Mouse (Mus musculus): ENCODE measurements around the gene C3.
A peak's percentile ranks its signal among the peaks of the same experiment; 100 is the strongest.

C3 gene

DNA sequence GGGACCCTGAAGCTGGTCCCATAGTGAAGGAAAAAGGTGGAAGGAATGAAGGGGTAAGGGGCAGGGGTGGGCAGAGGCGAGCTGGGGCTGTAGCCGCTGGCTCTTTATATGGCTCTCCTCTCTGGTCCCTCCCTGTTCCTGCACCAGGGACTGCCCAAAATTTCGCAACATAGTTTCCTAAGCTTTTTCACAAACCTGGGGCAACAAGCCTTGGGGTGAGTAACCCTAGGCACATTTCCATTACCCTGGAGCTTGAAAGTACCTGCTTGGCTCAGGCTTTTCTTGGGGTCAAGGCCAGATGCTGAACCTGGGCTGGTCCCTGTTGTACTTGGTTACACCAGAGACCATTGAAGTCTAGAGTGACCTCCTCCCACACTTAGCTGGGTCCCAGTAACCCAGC lies at the start of gene C3:
C3 (minus strand) TSS at position 123 of the 400 bp plus-strand sequence.
- DNase-seq = peak; percentile 96

GRCm38 (mm10) chr17:57276634-57277121 lies 48.7 kb upstream of the C3 start:
- DNase-seq = peak; percentile 99

DNA sequence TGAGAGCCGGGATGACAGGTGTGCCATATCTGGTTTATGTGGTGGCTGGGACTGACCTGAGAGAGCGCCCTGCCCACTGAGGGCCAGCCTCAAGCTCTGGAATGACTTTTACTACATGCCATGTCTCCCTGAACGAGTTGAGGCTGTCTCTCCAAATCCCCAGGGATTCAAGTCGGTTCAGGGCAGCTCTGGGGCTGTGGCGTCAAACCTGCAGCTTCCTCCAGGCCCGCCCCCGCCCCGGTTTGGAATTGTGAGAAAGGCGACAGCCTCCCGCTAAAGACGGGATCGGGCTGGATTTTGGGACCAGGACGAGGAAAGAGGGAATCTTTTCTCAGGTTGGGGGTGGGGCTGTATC lies 48.0 kb upstream of the C3 start:
- peak; percentile 97 for DNase-seq

DNA sequence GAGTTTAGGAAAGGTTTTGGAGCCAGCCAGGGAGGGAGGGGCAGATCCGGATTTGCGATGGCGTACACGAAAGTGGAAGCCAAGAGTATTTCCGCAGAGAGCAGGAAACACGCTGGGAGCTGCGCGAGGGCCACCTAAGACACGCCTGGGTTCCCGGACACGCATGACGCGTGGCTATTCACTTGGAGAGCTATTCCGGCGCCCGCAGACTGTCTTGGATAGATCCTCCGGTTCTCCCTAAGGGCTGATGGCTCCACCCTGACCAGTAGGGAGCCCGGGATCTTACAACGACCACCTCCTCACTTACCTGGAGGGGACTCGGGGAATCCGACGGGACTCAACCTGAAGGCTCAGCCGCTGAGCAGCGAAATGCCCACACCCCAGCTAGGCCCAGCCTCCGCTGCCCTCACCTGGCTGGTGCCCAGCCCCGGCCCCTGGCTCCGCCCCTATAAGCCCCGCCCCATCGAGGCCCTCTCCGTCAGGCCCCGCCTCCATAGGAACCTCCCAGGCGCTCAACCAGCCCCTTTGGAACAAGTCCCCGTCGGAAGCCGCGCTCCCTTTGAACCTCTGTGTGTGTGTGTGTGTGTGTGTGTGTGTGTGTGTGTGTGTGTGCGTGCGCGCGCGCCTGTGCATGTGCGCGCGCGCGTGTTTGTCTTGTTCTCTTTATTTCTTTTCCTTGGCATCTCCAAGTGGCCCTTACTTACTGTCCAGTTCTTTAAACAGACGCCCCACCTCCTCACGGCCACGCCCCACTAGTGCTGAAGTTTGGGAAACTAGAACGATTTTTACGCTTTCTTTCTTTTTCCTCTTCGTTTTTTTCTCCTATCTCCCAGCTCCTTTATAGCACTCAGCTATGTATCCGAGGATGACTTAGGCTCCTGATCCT lies 47.4 kb upstream of the C3 start:
- peak; percentile 100 for DNase-seq

DNA sequence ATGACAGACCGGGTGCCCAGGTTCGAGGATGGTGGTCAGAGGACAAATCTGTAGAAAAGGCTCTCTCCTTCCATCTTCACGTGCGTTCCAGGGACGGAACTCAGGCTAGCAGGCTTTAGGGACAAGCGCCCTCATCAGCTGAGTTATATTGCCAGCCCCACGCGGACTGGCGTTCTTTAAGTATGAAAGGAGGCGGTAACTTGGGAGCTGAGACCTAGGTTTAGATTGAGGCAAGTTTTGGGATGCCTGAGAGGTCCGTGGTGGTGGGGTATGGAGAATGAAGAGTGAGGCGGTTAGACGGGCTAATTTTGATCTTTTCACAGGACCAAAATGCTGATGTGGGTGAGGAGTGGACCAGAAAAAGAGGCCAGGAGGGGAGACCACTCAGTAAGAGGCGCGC lies 46.8 kb upstream of the C3 start:
- DNase-seq = no peak

DNA sequence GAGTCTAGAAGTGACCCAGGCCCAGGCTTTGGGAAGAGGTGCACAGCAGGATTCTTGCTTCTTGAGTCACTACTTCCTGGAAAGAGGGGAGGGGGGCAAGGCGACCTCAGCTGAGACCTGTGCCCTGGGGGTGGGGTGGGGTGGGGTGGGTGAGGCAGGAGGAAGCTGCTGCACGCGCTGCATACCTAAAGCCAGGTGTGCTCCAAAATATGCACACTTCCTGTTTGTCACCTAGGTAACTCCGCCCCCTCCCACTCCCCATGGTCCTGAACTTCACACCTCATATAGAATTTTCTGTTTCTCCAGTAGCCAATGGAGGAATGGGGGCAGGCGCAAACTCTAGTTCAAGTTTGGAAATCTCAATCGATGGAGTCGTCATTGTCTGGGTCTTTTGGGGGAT lies 45.9 kb upstream of the C3 start:
- no peak for DNase-seq

DNA sequence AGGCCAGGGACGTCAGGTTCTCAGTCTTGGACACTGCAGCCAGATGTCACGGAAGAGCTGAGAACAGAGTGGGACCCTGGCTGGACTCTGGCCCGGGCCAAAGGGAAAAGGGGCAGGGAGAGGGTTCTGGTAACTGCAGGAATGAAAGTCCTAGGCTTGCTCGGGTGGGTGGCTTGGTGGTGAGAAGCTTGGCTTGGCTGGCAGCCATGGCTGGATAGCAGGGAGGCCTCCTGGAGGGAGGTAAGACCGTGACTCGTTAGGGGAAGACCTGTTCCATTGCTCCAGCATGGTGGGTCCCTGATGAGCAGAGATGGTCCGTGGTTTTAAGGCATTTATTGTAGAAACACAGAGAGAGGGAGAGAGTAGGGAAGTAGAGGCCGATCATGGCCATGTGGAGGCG lies 43.4 kb upstream of the C3 start:
- no peak for DNase-seq

DNA sequence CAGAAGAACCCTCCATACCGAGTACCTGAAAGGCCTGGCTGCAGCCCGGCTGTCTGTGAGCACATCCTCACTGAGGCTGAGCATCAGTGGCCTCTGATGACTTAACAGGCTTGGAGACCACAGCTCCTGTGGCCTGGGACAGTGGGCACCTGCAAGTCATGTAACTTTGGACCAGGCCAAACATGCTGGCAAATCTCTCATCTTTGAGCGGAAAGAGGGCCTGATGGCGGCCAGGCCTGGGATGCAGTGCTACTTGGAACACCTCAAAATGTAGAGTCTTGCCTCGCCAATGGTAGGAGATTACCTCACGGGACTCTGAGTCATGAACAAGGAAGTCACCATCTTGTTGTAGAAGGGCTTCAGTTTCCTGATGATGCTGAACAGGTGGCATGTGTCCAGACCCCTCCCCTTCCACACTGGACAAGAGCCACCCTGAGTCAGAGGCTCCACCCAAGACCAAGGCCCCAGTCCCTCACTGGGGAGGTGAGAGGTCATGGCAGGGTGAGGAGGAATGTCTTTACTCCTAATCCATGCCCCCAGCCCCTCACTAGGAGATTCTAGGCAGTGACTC lies 39.7 kb upstream of the C3 start:
- peak; percentile 96 for DNase-seq

DNA sequence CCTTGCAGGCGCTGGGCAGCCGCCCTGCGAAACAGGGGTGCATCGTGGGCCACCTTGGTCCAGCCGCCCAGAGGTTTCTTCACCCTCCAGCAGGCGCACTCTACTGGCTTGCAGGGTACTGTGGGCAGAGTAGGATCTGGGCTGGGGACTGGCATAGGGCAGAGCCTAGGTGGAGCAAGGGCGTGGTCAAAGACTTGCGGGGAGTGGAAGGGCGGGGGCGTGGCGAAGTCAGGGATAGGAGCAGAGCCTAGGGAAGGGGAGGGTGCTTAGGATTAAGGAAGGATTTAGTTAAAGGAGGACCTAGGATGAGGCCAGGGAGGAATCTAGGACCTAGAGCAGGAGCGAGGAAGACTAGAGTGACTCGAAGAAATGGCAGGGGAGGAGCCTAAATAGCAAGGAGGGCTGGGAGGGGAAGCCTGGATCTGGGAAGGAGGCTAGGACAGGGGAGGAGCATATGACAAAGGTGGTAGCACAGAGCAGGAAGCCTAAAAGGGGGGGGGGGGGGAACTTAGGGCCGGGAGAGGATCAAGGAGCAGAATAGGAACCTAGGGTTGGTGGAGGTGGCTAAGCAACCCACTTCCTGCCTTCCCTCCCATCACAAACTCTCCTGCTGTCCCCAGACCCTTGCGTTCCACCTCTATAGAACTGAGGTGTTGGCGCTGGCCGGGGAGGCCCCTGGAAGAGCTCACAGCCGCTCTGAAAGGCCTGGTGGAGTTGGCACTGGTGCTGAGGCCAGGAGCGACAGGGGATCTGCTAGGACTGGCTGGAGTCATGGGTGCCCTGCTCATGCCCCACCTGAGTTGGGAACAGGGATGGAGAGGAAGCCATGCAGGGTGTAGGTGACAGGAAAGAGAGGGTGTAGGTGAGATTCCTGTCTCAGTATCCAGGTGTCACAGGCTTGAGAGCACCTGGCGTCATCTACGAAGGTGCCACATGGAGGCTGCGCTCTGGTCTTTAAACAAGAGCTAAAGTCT lies 37.3 kb upstream of the C3 start:
- peak; percentile 99 for DNase-seq

- peak; percentile 96 for DNase-seq
Observed at GRCm38 (mm10) chr17:57264164-57264563, 36.2 kb upstream of the C3 start.

DNA sequence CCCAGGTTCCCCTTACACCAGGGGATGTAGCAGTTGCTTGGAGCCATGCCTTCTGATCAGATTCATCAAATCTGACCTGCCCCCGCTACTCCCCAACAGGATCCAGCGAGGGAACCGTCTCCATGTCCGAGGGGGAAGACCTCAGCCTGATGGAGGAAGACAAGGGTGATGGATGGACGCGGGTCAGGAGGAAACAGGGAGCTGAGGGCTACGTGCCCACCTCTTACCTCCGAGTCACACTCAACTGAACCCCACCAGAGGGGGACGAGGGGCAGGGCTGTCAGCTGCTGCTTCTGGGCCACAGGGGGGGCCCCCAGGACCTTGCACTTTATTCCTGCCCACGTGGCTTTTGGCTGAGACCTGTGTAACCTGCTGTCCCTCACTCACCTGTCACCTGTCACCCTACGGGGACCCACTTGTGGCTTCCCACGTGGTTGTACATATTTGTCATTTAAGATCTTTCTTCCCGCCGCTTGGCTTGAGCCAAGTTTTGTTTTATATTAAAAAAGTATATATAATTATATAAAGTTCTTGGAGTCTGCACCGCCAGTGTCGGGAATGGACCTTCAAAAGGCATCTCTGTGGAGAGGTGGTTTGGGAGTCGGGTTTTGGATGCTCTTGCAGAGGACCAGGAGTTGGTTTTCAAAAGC lies 35.1 kb upstream of the C3 start:
- DNase-seq = peak; percentile 89

DNA sequence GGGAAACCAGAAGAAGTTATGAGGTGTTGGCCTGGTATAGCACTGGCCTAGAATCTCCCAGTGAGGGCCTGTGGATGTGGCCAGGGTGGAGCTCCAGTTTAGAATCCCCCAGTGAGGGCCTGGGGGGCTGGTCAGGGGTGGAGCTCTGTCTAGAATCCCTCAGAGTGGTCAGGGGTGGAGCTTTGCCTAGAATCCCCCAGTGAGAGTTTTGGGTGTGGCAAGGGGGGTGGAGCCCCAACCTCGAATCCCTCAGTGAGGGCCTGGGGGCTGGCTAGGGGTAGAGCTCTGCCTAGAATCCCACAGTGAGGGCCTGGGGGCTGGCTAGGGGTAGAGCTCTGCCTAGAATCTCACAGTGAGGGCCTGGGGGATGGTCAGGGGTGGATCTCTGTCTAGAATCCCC lies 33.9 kb upstream of the C3 start:
- peak; percentile 95 for DNase-seq

GRCm38 (mm10) chr17:57261286-57261685 lies 33.4 kb upstream of the C3 start:
- peak; percentile 96 for DNase-seq

- DNase-seq = peak; percentile 91
Observed at GRCm38 (mm10) chr17:57260351-57260750, 32.4 kb upstream of the C3 start.

DNA sequence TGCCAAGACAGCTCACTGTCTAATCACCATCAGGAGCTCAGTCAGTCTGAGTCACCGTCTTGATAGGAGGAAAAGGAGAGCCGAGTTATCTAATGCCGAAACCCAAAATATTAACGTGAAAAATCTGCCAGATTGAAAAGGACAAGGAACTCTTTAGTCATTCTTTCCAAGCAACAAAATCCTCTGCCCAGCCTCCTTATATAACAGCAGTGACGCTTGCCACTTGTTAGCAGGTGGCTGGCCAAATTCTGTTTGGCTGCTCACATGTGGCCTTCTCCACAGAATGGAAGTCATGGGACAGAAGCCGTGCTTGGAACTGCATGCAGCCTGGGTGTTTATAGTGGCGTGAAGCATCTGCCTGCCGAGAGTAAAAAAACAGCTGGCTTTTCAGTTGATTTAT lies 31.8 kb upstream of the C3 start:
- DNase-seq = peak; percentile 99

- DNase-seq = peak; percentile 82
Observed at GRCm38 (mm10) chr17:57258191-57258590, 30.3 kb upstream of the C3 start.

DNA sequence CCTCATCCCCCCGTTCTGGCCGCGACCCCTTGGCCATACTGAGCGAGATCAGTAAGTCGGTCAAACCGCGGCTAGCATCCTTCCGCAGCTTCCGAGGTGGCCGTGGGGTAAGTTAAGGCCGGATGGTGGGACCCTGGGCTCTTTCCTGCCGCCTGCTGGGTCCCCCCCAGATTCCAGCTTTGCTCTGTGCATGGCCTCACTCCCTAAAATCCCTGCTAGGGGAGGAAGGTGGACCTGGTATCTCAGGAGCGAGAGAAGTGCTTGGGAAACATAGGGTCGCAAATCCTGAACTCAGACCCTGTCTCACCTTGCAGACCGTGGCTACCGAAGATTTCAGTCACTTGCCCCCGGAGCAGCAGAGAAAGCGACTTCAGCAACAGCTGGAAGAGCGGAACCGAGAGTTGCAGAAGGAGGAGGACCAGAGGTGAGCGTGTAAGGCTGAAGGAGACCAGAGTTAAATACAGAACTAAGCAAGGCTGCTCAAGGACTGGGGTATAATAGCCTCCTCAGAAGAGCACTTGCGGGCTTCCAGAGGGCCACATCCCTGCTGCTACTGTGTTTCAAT lies 29.1 kb upstream of the C3 start:
- peak; percentile 91 for DNase-seq

DNA sequence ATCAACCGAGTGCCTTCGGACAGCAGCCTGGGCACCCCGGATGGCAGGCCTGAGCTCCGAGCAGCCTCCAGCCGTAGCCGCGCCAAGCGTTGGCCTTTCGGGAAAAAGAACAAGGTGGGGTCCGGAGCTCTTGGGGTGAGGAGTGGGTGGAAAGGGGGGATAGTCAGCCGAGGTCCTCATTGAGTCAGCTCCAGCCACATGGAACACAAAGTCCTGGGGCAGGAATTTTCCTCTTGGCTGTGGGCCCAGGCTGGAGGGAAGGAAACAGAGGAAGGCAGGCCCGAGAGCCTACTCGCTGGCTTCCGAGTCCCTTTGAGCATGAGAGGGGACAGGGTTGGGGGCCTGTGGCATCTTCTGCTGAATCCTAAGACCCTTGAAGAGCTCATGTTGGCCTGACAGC lies 27.4 kb upstream of the C3 start:
- DNase-seq = peak; percentile 98

DNA sequence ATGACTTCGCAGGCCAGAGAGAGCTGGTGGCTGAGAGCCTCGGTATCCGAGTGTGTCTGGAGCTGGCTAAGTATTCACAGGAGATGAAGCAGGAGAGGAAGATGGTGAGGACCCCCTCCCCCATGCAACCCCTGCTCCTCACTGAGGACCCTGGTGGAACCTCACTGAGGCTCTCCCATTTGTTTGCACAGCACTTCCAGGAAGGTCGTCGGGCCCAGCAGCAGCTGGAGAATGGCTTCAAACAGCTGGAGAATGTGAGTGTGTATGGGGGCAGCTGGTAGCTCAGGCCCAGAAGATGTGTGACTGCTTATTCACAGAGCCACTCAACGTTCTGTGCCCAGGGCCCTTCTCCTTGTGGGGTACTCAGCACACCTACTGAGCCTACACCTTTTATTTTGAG lies 25.4 kb upstream of the C3 start:
- DNase-seq = peak; percentile 88

GRCm38 (mm10) chr17:57251431-57251830 lies 23.5 kb upstream of the C3 start:
- DNase-seq = peak; percentile 73

GRCm38 (mm10) chr17:57250461-57251160 lies 22.7 kb upstream of the C3 start:
- peak; percentile 99 for DNase-seq

Measured in heart, adult 11 months (tissue).